ENCODE assay signal across 8 mouse cellular contexts in the genomic region with DNA sequence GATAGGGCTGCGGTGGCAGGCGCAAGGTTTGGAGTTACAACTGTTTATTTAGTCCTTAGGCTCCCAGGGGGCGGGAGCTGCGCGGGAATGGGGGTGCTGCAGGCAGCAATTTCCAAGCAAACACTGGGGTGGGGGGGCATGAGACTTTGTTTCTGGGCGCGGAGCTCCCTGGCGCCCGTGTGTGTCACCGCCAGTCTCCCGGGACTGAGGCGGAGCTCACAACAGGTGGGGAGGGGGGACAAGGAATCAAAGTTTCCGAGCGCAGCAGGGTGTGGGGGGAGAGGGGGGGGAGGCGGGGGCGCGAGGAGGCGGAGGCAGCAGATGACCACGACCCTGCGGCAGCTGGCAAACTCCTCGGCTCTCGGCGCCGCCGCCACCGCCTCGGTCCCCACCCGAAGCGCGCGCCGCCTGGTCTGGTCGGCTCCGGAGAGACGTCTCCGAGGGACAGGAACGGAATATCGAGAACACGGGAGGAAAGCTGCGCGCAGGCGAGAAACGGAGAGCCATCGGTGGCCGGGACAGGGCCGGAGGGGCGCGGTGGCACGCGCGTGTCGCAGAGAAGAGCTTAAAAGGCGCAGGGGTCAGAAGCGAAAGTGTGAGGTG. TPM values are rescaled to one million over a fixed set of nuclear protein-coding genes. Genes with fewer than 3 reads are reported as not detected.
DNase-seq lines count a peak whose midpoint lies in the region; ATAC-seq and TF ChIP-seq lines count a peak whose summit lies in the region.

No protein-coding gene starts in this region.

- 0 out of 2 replicates have a peak, but pooled peaks cover under 1% of the 10 kb centered on the region for H3K36me3 ChIP-seq in embryonic facial prominence, embryonic 12.5 days
- peaks cover under 1% of the 10 kb centered on the region; the same call in 1 of the 2 replicates for H3K36me3 ChIP-seq in heart, embryonic 12.5 days
- H3K36me3 ChIP-seq in kidney, postnatal 0 days (ENCODE audit: insufficient read depth, low read length) = no peaks in the 10 kb centered on the region
- 0 out of 2 replicates have a peak, but pooled peaks cover 3% of the 10 kb centered on the region for H3K36me3 ChIP-seq in liver, postnatal 0 days (replicated peaks; ENCODE audit: insufficient read depth, low read length)
- no peaks in the 10 kb centered on the region for H3K36me3 ChIP-seq in neural tube, embryonic 15.5 days

- TF ChIP-seq EP300 in liver, postnatal 0 days (IDR thresholded peaks at IDR 0.05; ENCODE audit: low read depth) = no peak

- no peaks in the 10 kb centered on the region for H3K27me3 ChIP-seq in embryonic facial prominence, embryonic 12.5 days
- H3K27me3 ChIP-seq in heart, embryonic 12.5 days (replicated peaks) = no peaks in the 10 kb centered on the region
- H3K27me3 ChIP-seq in kidney, postnatal 0 days (ENCODE audit: insufficient read depth, low read length) = no peaks in the 10 kb centered on the region
- 0 out of 2 replicates have a peak, but pooled peaks cover 4% of the 10 kb centered on the region for H3K27me3 ChIP-seq in liver, postnatal 0 days (ENCODE audit: insufficient read depth, low read length)
- no peaks in the 10 kb centered on the region for H3K27me3 ChIP-seq in neural tube, embryonic 15.5 days (replicated peaks)

- H3K9ac ChIP-seq in embryonic facial prominence, embryonic 12.5 days = peak overlapping the region; percentile 88
- H3K9ac ChIP-seq in heart, embryonic 12.5 days = peak overlapping the region; percentile 99
- peak overlapping the region; percentile 83 for H3K9ac ChIP-seq in kidney, postnatal 0 days (ENCODE audit: low read depth, low read length)
- H3K9ac ChIP-seq in liver, postnatal 0 days (replicated peaks) = peak overlapping the region; percentile 97
- peak overlapping the region; percentile 88 for H3K9ac ChIP-seq in neural tube, embryonic 15.5 days (replicated peaks)

- under 1% methylated on average over 54 of the region's 54 CpGs for WGBS in embryonic facial prominence, embryonic 12.5 days
- under 1% methylated on average over 50 of the region's 54 CpGs for whole genome bisulfite sequencing in heart, embryonic 12.5 days
- WGBS in kidney, postnatal 0 days = under 1% methylated on average over 54 of the region's 54 CpGs
- 1% methylated on average over 49 of the region's 54 CpGs for WGBS in liver, postnatal 0 days (ENCODE audit: insufficient replicate concordance)
- under 1% methylated on average over 43 of the region's 54 CpGs for WGBS in neural tube, embryonic 15.5 days

- H3K27ac ChIP-seq in embryonic facial prominence, embryonic 12.5 days = peak overlapping the region; percentile 99
- H3K27ac ChIP-seq in heart, embryonic 12.5 days (ENCODE audit: poor library complexity, severe bottlenecking) = peak overlapping the region; percentile 100
- peak overlapping the region; percentile 98 for H3K27ac ChIP-seq in kidney, postnatal 0 days
- peak overlapping the region; percentile 100 for H3K27ac ChIP-seq in liver, postnatal 0 days (ENCODE audit: low read depth)
- H3K27ac ChIP-seq in neural tube, embryonic 15.5 days (replicated peaks) = peak overlapping the region; percentile 100

- peak; percentile 43 for ATAC-seq in embryonic facial prominence, embryonic 12.5 days (ENCODE audit: insufficient number of reproducible peaks, insufficient read depth, low FRiP score, low TSS enrichment)
- ATAC-seq in heart, embryonic 12.5 days (ENCODE audit: insufficient number of reproducible peaks, low FRiP score) = peak; percentile 81
- peak; percentile 65 for ATAC-seq in kidney, postnatal 0 days (replicated peaks; ENCODE audit: low FRiP score, low read depth)
- peak; percentile 53 for ATAC-seq in liver, postnatal 0 days
- peak; percentile 43 for ATAC-seq in neural tube, embryonic 15.5 days (ENCODE audit: low FRiP score)

- peak; percentile 89 for DNase-seq in 416B (ENCODE audit: low read depth)
- peak; percentile 71 to 73 for DNase-seq in adrenal gland, adult 18-20 months (ENCODE audit: low spot score in 2 of 2)
- DNase-seq in kidney, postnatal 0 days (ENCODE audit: low spot score) = peak; percentile 93
- DNase-seq in liver, postnatal 0 days = peak; percentile 78
- DNase-seq in thymus, postnatal 14 days = peak; percentile 58

- H3K4me2 ChIP-seq in embryonic facial prominence, embryonic 12.5 days (replicated peaks) = peak overlapping the region; percentile 85
- H3K4me2 ChIP-seq in heart, embryonic 12.5 days = peak overlapping the region; percentile 84
- H3K4me2 ChIP-seq in kidney, postnatal 0 days (ENCODE audit: low read length) = peak overlapping the region; percentile 93
- peak overlapping the region; percentile 89 for H3K4me2 ChIP-seq in liver, postnatal 0 days (ENCODE audit: low read depth, low read length)
- H3K4me2 ChIP-seq in neural tube, embryonic 15.5 days = peak overlapping the region; percentile 98

- H3K9me3 ChIP-seq in embryonic facial prominence, embryonic 12.5 days = no peaks in the 10 kb centered on the region
- no peaks in the 10 kb centered on the region for H3K9me3 ChIP-seq in heart, embryonic 12.5 days (replicated peaks)
- H3K9me3 ChIP-seq in kidney, postnatal 0 days (replicated peaks; ENCODE audit: low read length) = no peaks in the 10 kb centered on the region
- H3K9me3 ChIP-seq in liver, postnatal 0 days (ENCODE audit: low read length) = no peaks in the 10 kb centered on the region
- H3K9me3 ChIP-seq in neural tube, embryonic 15.5 days (replicated peaks) = no peaks in the 10 kb centered on the region

- H3K4me1 ChIP-seq in embryonic facial prominence, embryonic 12.5 days = 0 out of 2 replicates have a peak, but pooled peaks cover 4% of the 10 kb centered on the region
- peaks cover 12% of the 10 kb centered on the region; the same call in 1 of the 2 replicates for H3K4me1 ChIP-seq in heart, embryonic 12.5 days (replicated peaks)
- H3K4me1 ChIP-seq in kidney, postnatal 0 days (replicated peaks; ENCODE audit: insufficient read depth, low read length) = no peaks in the 10 kb centered on the region
- 0 out of 2 replicates have a peak, but pooled peaks cover 2% of the 10 kb centered on the region for H3K4me1 ChIP-seq in liver, postnatal 0 days (ENCODE audit: insufficient read depth)
- peaks cover 31% of the 10 kb centered on the region for H3K4me1 ChIP-seq in neural tube, embryonic 15.5 days

- TF ChIP-seq CTCF in kidney, postnatal 0 days (IDR thresholded peaks at IDR 0.05; ENCODE audit: low read depth) = no peak
- no peak for TF ChIP-seq CTCF in liver, postnatal 0 days (IDR thresholded peaks at IDR 0.05; ENCODE audit: low read depth)

- H3K4me3 ChIP-seq in embryonic facial prominence, embryonic 12.5 days = peak overlapping the region; percentile 73
- peak overlapping the region; percentile 90 for H3K4me3 ChIP-seq in heart, embryonic 12.5 days
- peak overlapping the region; percentile 84 for H3K4me3 ChIP-seq in kidney, postnatal 0 days (replicated peaks; ENCODE audit: low read depth, low read length)
- peak overlapping the region; percentile 81 for H3K4me3 ChIP-seq in liver, postnatal 0 days (ENCODE audit: low read depth, low read length)
- H3K4me3 ChIP-seq in neural tube, embryonic 15.5 days (replicated peaks) = peak overlapping the region; percentile 76

RNA-seq across cellular contexts. Expression of a gene that starts 1.4 kb away (rescaled TPM):
- 10 to 100 TPM; 35.8 to 46.8 TPM for total RNA-seq in adrenal gland, adult 18-20 months (2021)
- polyA plus RNA-seq in embryonic facial prominence, embryonic 12.5 days (2016; fragmentation: Nextera tagmentation; extraction: Ambion mirVana) = 112 and 132 TPM in 2 replicates
- polyA plus RNA-seq in heart, embryonic 12.5 days (2016; fragmentation: Nextera tagmentation; extraction: Ambion mirVana) = 91.1 and 94.2 TPM in 2 replicates
- 37.1 and 38.0 TPM in 2 replicates for polyA plus RNA-seq in kidney, postnatal 0 days (2015; fragmentation: Nextera tagmentation; extraction: Ambion mirVana)
- polyA plus RNA-seq in liver, postnatal 0 days (2015; fragmentation: Nextera tagmentation; extraction: Ambion mirVana) = 18.4 and 18.9 TPM in 2 replicates
- polyA plus RNA-seq in neural tube, embryonic 15.5 days (2015; fragmentation: Nextera tagmentation; extraction: Ambion mirVana) = 51.0 and 63.9 TPM in 2 replicates

Comparison
In these comparisons a context has a peak if more than half of its experiments do, and no peak if none do; other contexts are left out.
1. Peak in every context shown above with its lines: DNase-seq, ATAC-seq, H3K4me3 ChIP-seq and H3K27ac ChIP-seq.